ENCODE assay signal across 24 mouse cellular contexts in genomic region chr17:48010283-48010682, GRCm38 (mm10). TPM values are rescaled to one million over a fixed set of nuclear protein-coding genes. Genes with fewer than 3 reads are reported as not detected.
DNase-seq lines count a peak whose midpoint lies in the region; ATAC-seq and TF ChIP-seq lines count a peak whose summit lies in the region.
"Had no signal": no experiment of that assay in that cellular context is flagged by ENCODE, and none has a peak within 500 bp of the region (broad histone marks: within the 10 kb centered on the region; RNA-seq: fewer than 3 reads in every experiment).

No protein-coding gene starts in this region.

- WGBS in forebrain, embryonic 13.5 days = 82% methylated on average over 11 of the region's 11 CpGs
- WGBS in forebrain, embryonic 12.5 days = 81% methylated on average over 11 of the region's 11 CpGs
- WGBS in hindbrain, embryonic 14.5 days = 79% methylated on average over 11 of the region's 11 CpGs
- WGBS in hindbrain, postnatal 0 days = 74% methylated on average over 11 of the region's 11 CpGs
- WGBS in liver, embryonic 14.5 days (ENCODE audit: insufficient replicate concordance) = 36% methylated on average over 11 of the region's 11 CpGs

- no peak overlapping the region for H3K4me2 ChIP-seq in forebrain, embryonic 13.5 days
- no peak overlapping the region for H3K4me2 ChIP-seq in forebrain, embryonic 12.5 days
- H3K4me2 ChIP-seq in hindbrain, embryonic 14.5 days (replicated peaks) = no peak overlapping the region
- no peak overlapping the region for H3K4me2 ChIP-seq in hindbrain, postnatal 0 days (ENCODE audit: low read depth, low read length)
- H3K4me2 ChIP-seq in liver, embryonic 14.5 days (ENCODE audit: low read depth) = no peak overlapping the region
- H3K4me2 ChIP-seq: stomach, embryonic 15.5 days had no signal

- no peak for TF ChIP-seq CTCF in hindbrain, postnatal 0 days (IDR thresholded peaks at IDR 0.05; ENCODE audit: low read depth)
- TF ChIP-seq CTCF in liver, embryonic 14.5 days (IDR thresholded peaks at IDR 0.05; ENCODE audit: low read depth) = no peak

- H3K27ac ChIP-seq in forebrain, embryonic 13.5 days = no peak overlapping the region
- H3K27ac ChIP-seq in forebrain, embryonic 12.5 days = no peak overlapping the region
- no peak overlapping the region for H3K27ac ChIP-seq in hindbrain, embryonic 14.5 days
- H3K27ac ChIP-seq in hindbrain, postnatal 0 days = no peak overlapping the region
- H3K27ac ChIP-seq in liver, embryonic 14.5 days = no peak overlapping the region
- H3K27ac ChIP-seq: stomach, embryonic 15.5 days had no signal

- no peak for DNase-seq in hindbrain, embryonic 14.5 days (ENCODE audit: low spot score)
- no peak for DNase-seq in hindbrain, postnatal 0 days (ENCODE audit: low spot score)
- peak; percentile 52 for DNase-seq in ES-CJ7 (ENCODE audit: low read depth, low spot score)
- no peak for DNase-seq in liver, embryonic 14.5 days (ENCODE audit: low read depth in 3 of 3, low spot score in 3 of 3)
- DNase-seq in cerebellum, postnatal 14 days = no peak
- no peak for DNase-seq in frontal cortex, postnatal 36 days (ENCODE audit: low spot score in 2 of 2)
- DNase-seq: adrenal gland, adult 8-10 months; cerebellum, adult 11-12 months; forebrain, postnatal 0 days; heart, postnatal 36 days; kidney, postnatal 14 days; lung, postnatal 10 days had no signal

- 0 out of 2 replicates have a peak, but pooled peaks cover 10% of the 10 kb centered on the region for H3K27me3 ChIP-seq in forebrain, embryonic 13.5 days
- peaks cover 51% of the 10 kb centered on the region for H3K27me3 ChIP-seq in forebrain, embryonic 12.5 days
- H3K27me3 ChIP-seq in hindbrain, embryonic 14.5 days (ENCODE audit: control insufficient read depth, insufficient read depth, low read length) = no peaks in the 10 kb centered on the region
- H3K27me3 ChIP-seq in hindbrain, postnatal 0 days (ENCODE audit: insufficient read depth, low read length) = no peaks in the 10 kb centered on the region
- H3K27me3 ChIP-seq in liver, embryonic 14.5 days (ENCODE audit: control insufficient read depth, insufficient read depth, low read length) = no peaks in the 10 kb centered on the region
- H3K27me3 ChIP-seq: stomach, embryonic 15.5 days had no signal

- peak; percentile 23; the same call in 1 of the 2 replicates for ATAC-seq in forebrain, embryonic 13.5 days
- no peak for ATAC-seq in forebrain, embryonic 12.5 days (ENCODE audit: low FRiP score)
- 0 out of 2 replicates have a peak, but pooled peaks have one; percentile 28 for ATAC-seq in hindbrain, embryonic 14.5 days (ENCODE audit: low FRiP score)
- ATAC-seq in hindbrain, postnatal 0 days = no peak
- ATAC-seq in liver, embryonic 14.5 days (ENCODE audit: insufficient read depth) = peak; percentile 39; the same call in 1 of the 2 replicates
- ATAC-seq: forebrain, postnatal 0 days had no signal

- no peaks in the 10 kb centered on the region for H3K9me3 ChIP-seq in forebrain, embryonic 13.5 days (replicated peaks)
- H3K9me3 ChIP-seq in forebrain, embryonic 12.5 days = no peaks in the 10 kb centered on the region
- no peaks in the 10 kb centered on the region for H3K9me3 ChIP-seq in hindbrain, embryonic 14.5 days (ENCODE audit: control insufficient read depth, low read length)
- H3K9me3 ChIP-seq in hindbrain, postnatal 0 days (ENCODE audit: low read length) = no peaks in the 10 kb centered on the region
- H3K9me3 ChIP-seq in liver, embryonic 14.5 days (ENCODE audit: control insufficient read depth, low read length) = no peaks in the 10 kb centered on the region
- H3K9me3 ChIP-seq: megakaryocyte, embryonic 14.5 days; stomach, embryonic 15.5 days had no signal

- H3K4me1 ChIP-seq in forebrain, embryonic 13.5 days = peaks cover 18% of the 10 kb centered on the region
- peaks cover 35% of the 10 kb centered on the region for H3K4me1 ChIP-seq in forebrain, embryonic 12.5 days
- peaks cover 5% of the 10 kb centered on the region; the same call in 1 of the 2 replicates for H3K4me1 ChIP-seq in hindbrain, embryonic 14.5 days (replicated peaks; ENCODE audit: control insufficient read depth, insufficient read depth, low read length)
- H3K4me1 ChIP-seq in hindbrain, postnatal 0 days (ENCODE audit: insufficient read depth, low read length) = 0 out of 2 replicates have a peak, but pooled peaks cover 8% of the 10 kb centered on the region
- peaks cover 10 to 19% of the 10 kb centered on the region in 2 experiments for H3K4me1 ChIP-seq in liver, embryonic 14.5 days (replicated peaks; ENCODE audit: control insufficient read depth in 2 of 2, insufficient read depth in 2 of 2, low read length in 1 of 2)
- H3K4me1 ChIP-seq: megakaryocyte, embryonic 14.5 days had no signal

- TF ChIP-seq EP300 in liver, embryonic 14.5 days (IDR thresholded peaks at IDR 0.05; ENCODE audit: low read depth) = no peak

- no peaks in the 10 kb centered on the region for H3K36me3 ChIP-seq in forebrain, embryonic 13.5 days (ENCODE audit: poor library complexity, severe bottlenecking)
- H3K36me3 ChIP-seq in forebrain, embryonic 12.5 days (replicated peaks) = no peaks in the 10 kb centered on the region
- no peaks in the 10 kb centered on the region for H3K36me3 ChIP-seq in hindbrain, embryonic 14.5 days (replicated peaks; ENCODE audit: control insufficient read depth, insufficient read depth)
- no peaks in the 10 kb centered on the region for H3K36me3 ChIP-seq in hindbrain, postnatal 0 days (ENCODE audit: insufficient read depth, low read length)
- H3K36me3 ChIP-seq in liver, embryonic 14.5 days (replicated peaks; ENCODE audit: control insufficient read depth, insufficient read depth, low read depth) = no peaks in the 10 kb centered on the region
- H3K36me3 ChIP-seq: stomach, embryonic 15.5 days had no signal

- H3K9ac ChIP-seq in forebrain, embryonic 13.5 days = no peak overlapping the region
- no peak overlapping the region for H3K9ac ChIP-seq in forebrain, embryonic 12.5 days
- no peak overlapping the region for H3K9ac ChIP-seq in hindbrain, embryonic 14.5 days
- H3K9ac ChIP-seq in hindbrain, postnatal 0 days (replicated peaks; ENCODE audit: low read length) = no peak overlapping the region
- no peak overlapping the region for H3K9ac ChIP-seq in liver, embryonic 14.5 days (replicated peaks)
- H3K9ac ChIP-seq: forebrain, postnatal 0 days; stomach, embryonic 15.5 days had no signal

- H3K4me3 ChIP-seq in forebrain, embryonic 13.5 days = no peak overlapping the region
- H3K4me3 ChIP-seq in forebrain, embryonic 12.5 days (replicated peaks) = no peak overlapping the region
- no peak overlapping the region for H3K4me3 ChIP-seq in hindbrain, embryonic 14.5 days (replicated peaks; ENCODE audit: low read length)
- H3K4me3 ChIP-seq in hindbrain, postnatal 0 days (ENCODE audit: low read length) = no peak overlapping the region
- H3K4me3 ChIP-seq in liver, embryonic 14.5 days (ENCODE audit: insufficient read depth in 1 of 2, low read depth in 2 of 2, low read length in 2 of 2) = no peak overlapping the region
- H3K4me3 ChIP-seq: megakaryocyte, embryonic 14.5 days; stomach, embryonic 15.5 days had no signal

RNA-seq across cellular contexts. Expression of gene 1700122O11Rik, which starts 27.8 kb away (rescaled TPM):
- not detected in 2 replicates for polyA plus RNA-seq in forebrain, embryonic 13.5 days (2015; fragmentation: Nextera tagmentation; extraction: Ambion mirVana)
- not detected in 2 replicates for polyA plus RNA-seq in forebrain, embryonic 12.5 days (2016; fragmentation: Nextera tagmentation; extraction: Ambion mirVana)
- polyA plus RNA-seq in hindbrain, embryonic 14.5 days (2014; fragmentation: Nextera tagmentation; extraction: Ambion mirVana) = not detected in 2 replicates
- total RNA-seq in hindbrain, postnatal 0 days (2014; rRNA removed) = not detected in 2 replicates
- polyA plus RNA-seq in hindbrain, postnatal 0 days (2015; fragmentation: Nextera tagmentation; extraction: Ambion mirVana) = not detected in 2 replicates
- not detected in 2 replicates for polyA plus RNA-seq in liver, embryonic 14.5 days (2012; rRNA removed)
- not detected in 2 replicates for polyA plus RNA-seq in liver, embryonic 14.5 days (2014; fragmentation: Nextera tagmentation; extraction: Ambion mirVana)
- total RNA-seq: ES-E14; forebrain, postnatal 0 days; gastrocnemius, adult 8-10 months; heart, postnatal 36 days; neutrophil, adult 5-6 weeks had no signal
- polyA plus RNA-seq: brain, embryonic 14.5 days; cortical plate, adult 2 months; forebrain, postnatal 0 days; intestine, embryonic 14.5 days; limb, embryonic 14.5 days; small intestine, adult 2 months; stomach, embryonic 15.5 days had no signal

Comparison
In these comparisons a context has a peak if more than half of its experiments do, and no peak if none do; other contexts are left out.
1. ATAC-seq: peak in forebrain, embryonic 13.5 days (single experiment), hindbrain, embryonic 14.5 days (single experiment) and liver, embryonic 14.5 days (single experiment); none in forebrain, embryonic 12.5 days (single experiment) and hindbrain, postnatal 0 days (single experiment).